Mouse (Mus musculus): Measurements from ENCODE around the gene Nsmf. TPM values are rescaled to one million over a fixed set of nuclear protein-coding genes. Genes with fewer than 3 reads are reported as not detected.

The Nsmf gene
- polyA plus RNA-seq, 1 experiment from 2014 or later = 44.3 TPM

GRCm38 (mm10) chr2:25095109-25095850, 41.1 kb downstream of the Nsmf start, which contains the start of gene Noxa1:
Noxa1 (minus strand) TSS chr2:25095149.
- ATAC-seq (replicated peaks; ENCODE audit: low FRiP score, low TSS enrichment, low read depth) (peak; percentile 89), DNase-seq (ENCODE audit: low spot score) (peak; percentile 61)
- Histone ChIP-seq H3K4me1 (replicated peaks; ENCODE audit: control insufficient read depth, insufficient read depth, low read length) (no peaks in the 10 kb centered on the region), H3K9me3 (ENCODE audit: control insufficient read depth, low read length) (no peaks in the 10 kb centered on the region), H3K4me3 (ENCODE audit: low read depth, low read length) (peak within 1 kb of the TSS; percentile 5; the same call in 1 of the 2 replicates), H3K27me3 (replicated peaks; ENCODE audit: control insufficient read depth, insufficient read depth, low read length) (no peaks in the 10 kb centered on the region), H3K36me3 (ENCODE audit: control insufficient read depth, insufficient read depth, low read length) (no peaks in the 10 kb centered on the region), H3K4me2 (ENCODE audit: low read length) (peak within 1 kb of the TSS; percentile 38), H3K27ac (ENCODE audit: low read depth) (no peak within 1 kb of the TSS), H3K9ac (ENCODE audit: low read length) (no peak within 1 kb of the TSS)
- 40% methylated on average over 28 of the region's 28 CpGs for WGBS

DNA sequence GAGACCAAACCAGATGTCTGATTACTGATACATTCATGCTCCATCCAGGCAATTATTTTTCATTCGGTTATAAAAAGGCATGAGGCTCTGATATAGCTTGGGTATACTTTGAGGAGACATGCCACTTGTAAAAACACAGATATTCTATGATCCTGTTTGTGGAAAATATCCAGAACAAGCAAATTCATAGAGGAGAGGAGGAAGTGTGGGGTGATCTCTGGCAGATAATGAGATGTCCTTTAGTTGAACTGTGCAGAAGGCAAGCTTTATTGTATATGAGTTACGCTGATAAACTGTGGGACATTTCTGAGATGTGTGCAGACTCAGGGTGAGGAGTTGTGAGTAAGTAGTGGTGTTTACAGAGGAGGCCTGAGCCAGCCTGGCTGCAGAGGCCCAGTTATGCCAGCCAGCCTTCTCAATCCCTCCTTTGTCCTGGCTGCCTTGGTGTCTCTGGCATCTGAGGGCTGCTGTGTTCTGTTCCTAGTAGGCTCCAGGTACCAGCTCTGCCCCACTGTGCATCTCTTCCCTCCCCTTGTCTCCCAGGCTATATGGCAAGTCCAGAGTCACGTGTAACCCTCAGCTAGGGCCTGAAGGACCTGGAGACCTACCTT, 44.0 kb downstream of the Nsmf start:
- Histone ChIP-seq H3K36me3 (ENCODE audit: control insufficient read depth, insufficient read depth, low read length) (no peaks in the 10 kb centered on the region), H3K4me1 (replicated peaks; ENCODE audit: control insufficient read depth, insufficient read depth, low read length) (no peaks in the 10 kb centered on the region), H3K27ac (ENCODE audit: low read depth) (no peak overlapping the region), H3K9me3 (ENCODE audit: control insufficient read depth, low read length) (no peaks in the 10 kb centered on the region), H3K9ac (ENCODE audit: low read length) (no peak overlapping the region), H3K4me3 (ENCODE audit: low read depth, low read length) (no peak overlapping the region), H3K4me2 (ENCODE audit: low read length) (no peak overlapping the region), H3K27me3 (replicated peaks; ENCODE audit: control insufficient read depth, insufficient read depth, low read length) (no peaks in the 10 kb centered on the region)
- no peak for ATAC-seq (replicated peaks; ENCODE audit: low FRiP score, low TSS enrichment, low read depth)
- DNase-seq (ENCODE audit: low spot score) = no peak
- 60% methylated on average over 3 of the region's 3 CpGs for WGBS

DNA sequence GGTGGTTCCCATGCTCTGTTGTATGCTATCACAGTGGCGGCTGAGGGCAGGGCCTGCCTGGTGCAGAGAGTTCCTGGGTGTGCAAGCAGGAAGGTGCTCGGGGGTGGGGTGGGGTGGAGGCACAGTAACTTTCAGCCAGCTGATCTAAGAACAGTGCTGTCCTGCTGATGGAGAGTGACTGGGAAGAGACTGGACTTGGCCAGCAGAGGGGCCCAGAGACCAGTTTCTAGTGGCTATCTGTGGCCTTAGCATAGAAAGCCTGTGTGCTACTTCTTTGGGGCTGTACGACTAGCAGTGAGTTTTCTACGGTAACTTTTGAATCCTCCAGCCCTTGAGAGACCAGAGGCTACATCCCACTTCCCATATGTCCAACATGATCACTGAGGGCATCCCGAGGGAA, 44.8 kb downstream of the Nsmf start:
- H3K4me2 ChIP-seq (ENCODE audit: low read length) = no peak overlapping the region
- no peaks in the 10 kb centered on the region for H3K27me3 ChIP-seq (replicated peaks; ENCODE audit: control insufficient read depth, insufficient read depth, low read length)
- WGBS = 52% methylated on average over 5 of the region's 5 CpGs
- no peak overlapping the region for H3K4me3 ChIP-seq (ENCODE audit: low read depth, low read length)
- H3K36me3 ChIP-seq (ENCODE audit: control insufficient read depth, insufficient read depth, low read length) = no peaks in the 10 kb centered on the region
- no peak overlapping the region for H3K9ac ChIP-seq (ENCODE audit: low read length)
- no peak overlapping the region for H3K27ac ChIP-seq (ENCODE audit: low read depth)
- no peaks in the 10 kb centered on the region for H3K4me1 ChIP-seq (replicated peaks; ENCODE audit: control insufficient read depth, insufficient read depth, low read length)
- ATAC-seq (replicated peaks; ENCODE audit: low FRiP score, low TSS enrichment, low read depth) (no peak), DNase-seq (ENCODE audit: low spot score) (no peak)
- H3K9me3 ChIP-seq (ENCODE audit: control insufficient read depth, low read length) = no peaks in the 10 kb centered on the region

DNA sequence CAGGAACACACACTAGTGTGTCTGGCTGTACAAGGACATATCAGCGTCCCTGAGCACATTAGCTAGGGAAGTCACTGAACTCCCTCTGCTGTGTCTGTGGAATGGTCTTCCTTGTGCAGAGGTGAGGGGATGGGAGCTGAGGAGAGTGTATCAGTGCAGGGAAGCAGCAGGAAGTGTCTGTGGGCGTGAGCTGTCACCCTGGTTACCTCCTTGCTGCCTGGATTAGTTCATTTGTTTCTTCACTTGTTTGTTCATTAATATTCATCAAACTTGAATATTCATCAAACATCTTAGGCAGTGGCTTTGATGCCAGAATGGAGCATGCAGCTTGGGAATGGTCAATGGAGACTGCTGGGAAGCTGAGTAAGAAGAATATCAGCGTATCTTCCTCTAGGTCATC, 45.5 kb downstream of the Nsmf start:
- DNase-seq (ENCODE audit: low spot score) = no peak
- no peak overlapping the region for H3K27ac ChIP-seq (ENCODE audit: low read depth)
- H3K36me3 ChIP-seq (ENCODE audit: control insufficient read depth, insufficient read depth, low read length) = no peaks in the 10 kb centered on the region
- no peak for ATAC-seq (replicated peaks; ENCODE audit: low FRiP score, low TSS enrichment, low read depth)
- no peak overlapping the region for H3K4me3 ChIP-seq (ENCODE audit: low read depth, low read length)
- no peak overlapping the region for H3K4me2 ChIP-seq (ENCODE audit: low read length)
- H3K9ac ChIP-seq (ENCODE audit: low read length) = no peak overlapping the region
- H3K4me1 ChIP-seq (replicated peaks; ENCODE audit: control insufficient read depth, insufficient read depth, low read length) = no peaks in the 10 kb centered on the region
- 74% methylated on average over 3 of the region's 3 CpGs for WGBS
- no peaks in the 10 kb centered on the region for H3K27me3 ChIP-seq (replicated peaks; ENCODE audit: control insufficient read depth, insufficient read depth, low read length)
- H3K9me3 ChIP-seq (ENCODE audit: control insufficient read depth, low read length) = no peaks in the 10 kb centered on the region

DNA sequence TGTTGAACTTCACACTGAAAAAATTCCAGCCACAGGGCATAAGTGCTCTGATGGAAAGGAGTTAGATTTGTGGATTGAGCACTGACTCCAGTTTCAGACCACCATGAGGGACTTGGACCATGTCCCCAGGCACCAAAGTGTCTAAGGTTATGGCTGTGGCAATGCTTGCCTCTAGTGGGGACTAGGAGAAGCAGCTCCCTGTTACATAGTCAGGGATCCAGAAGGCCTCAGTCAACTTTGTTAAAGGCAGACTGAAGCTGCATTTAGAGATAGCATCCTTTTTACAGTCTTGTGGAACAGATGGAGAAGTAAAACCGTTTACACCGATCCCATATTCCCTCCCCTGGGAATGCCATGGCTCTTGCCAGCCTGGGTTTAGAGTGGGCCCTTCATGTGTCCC, 50.0 kb downstream of the Nsmf start:
- Histone ChIP-seq H3K36me3 (ENCODE audit: control insufficient read depth, insufficient read depth, low read length) (no peaks in the 10 kb centered on the region), H3K27ac (ENCODE audit: low read depth) (no peak overlapping the region), H3K9me3 (ENCODE audit: control insufficient read depth, low read length) (no peaks in the 10 kb centered on the region), H3K9ac (ENCODE audit: low read length) (no peak overlapping the region), H3K4me3 (ENCODE audit: low read depth, low read length) (no peak overlapping the region), H3K4me2 (ENCODE audit: low read length) (no peak overlapping the region), H3K4me1 (replicated peaks; ENCODE audit: control insufficient read depth, insufficient read depth, low read length) (no peaks in the 10 kb centered on the region), H3K27me3 (replicated peaks; ENCODE audit: control insufficient read depth, insufficient read depth, low read length) (no peaks in the 10 kb centered on the region)
- no peak for DNase-seq (ENCODE audit: low spot score)
- no peak for ATAC-seq (replicated peaks; ENCODE audit: low FRiP score, low TSS enrichment, low read depth)
- WGBS = 95% methylated on average over 2 of the region's 2 CpGs

DNA sequence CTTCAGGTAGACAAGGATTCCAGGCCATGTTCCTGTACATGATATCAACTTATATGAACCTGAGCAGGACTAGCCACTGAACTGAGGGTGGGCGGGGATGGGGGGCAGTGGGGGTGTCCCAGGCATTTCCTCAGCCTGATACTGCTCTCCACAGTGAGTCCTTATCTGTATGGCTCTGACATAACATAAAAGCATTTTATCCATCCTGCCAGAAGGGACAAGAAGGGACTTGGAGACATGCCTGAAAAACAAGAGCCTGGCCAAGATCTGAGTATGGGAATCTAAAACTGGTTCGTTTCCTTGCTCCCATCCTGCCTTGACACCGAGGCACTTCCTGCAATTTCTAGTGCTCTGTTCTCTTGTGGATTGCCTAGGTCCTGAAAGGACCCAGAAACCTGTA, 51.9 kb downstream of the Nsmf start:
- no peak overlapping the region for H3K27ac ChIP-seq (ENCODE audit: low read depth)
- 63% methylated on average over 3 of the region's 3 CpGs for WGBS
- no peak overlapping the region for H3K9ac ChIP-seq (ENCODE audit: low read length)
- H3K4me2 ChIP-seq (ENCODE audit: low read length) = no peak overlapping the region
- DNase-seq (ENCODE audit: low spot score) (no peak), ATAC-seq (replicated peaks; ENCODE audit: low FRiP score, low TSS enrichment, low read depth) (no peak)
- H3K27me3 ChIP-seq (replicated peaks; ENCODE audit: control insufficient read depth, insufficient read depth, low read length) = no peaks in the 10 kb centered on the region
- no peaks in the 10 kb centered on the region for H3K4me1 ChIP-seq (replicated peaks; ENCODE audit: control insufficient read depth, insufficient read depth, low read length)
- H3K36me3 ChIP-seq (ENCODE audit: control insufficient read depth, insufficient read depth, low read length) = no peaks in the 10 kb centered on the region
- no peaks in the 10 kb centered on the region for H3K9me3 ChIP-seq (ENCODE audit: control insufficient read depth, low read length)
- H3K4me3 ChIP-seq (ENCODE audit: low read depth, low read length) = no peak overlapping the region

DNA sequence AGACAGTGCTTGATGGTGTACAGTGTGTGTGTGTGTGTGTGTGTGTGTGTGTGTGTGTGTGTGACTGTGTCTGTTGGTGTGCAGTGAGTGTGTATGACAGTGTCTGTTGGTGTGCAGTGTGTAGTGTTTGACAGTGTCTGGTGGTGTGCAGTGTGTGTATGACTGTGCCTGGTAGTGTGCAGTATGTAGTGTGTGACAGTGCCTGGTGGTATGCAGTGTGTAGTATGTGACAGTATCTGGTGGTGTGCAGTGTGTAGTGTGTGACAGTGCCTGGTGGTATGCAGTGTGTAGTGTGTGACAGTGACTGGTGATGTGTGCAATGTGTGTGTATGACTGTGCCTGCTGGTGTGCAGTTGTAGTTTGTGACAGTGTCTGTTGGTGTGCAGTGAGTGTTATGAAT, 55.3 kb downstream of the Nsmf start:
- no peak overlapping the region for H3K27ac ChIP-seq (ENCODE audit: low read depth)
- H3K27me3 ChIP-seq (replicated peaks; ENCODE audit: control insufficient read depth, insufficient read depth, low read length) = no peaks in the 10 kb centered on the region
- H3K4me2 ChIP-seq (ENCODE audit: low read length) = no peak overlapping the region
- H3K9me3 ChIP-seq (ENCODE audit: control insufficient read depth, low read length) = no peaks in the 10 kb centered on the region
- DNase-seq (ENCODE audit: low spot score) (no peak), ATAC-seq (replicated peaks; ENCODE audit: low FRiP score, low TSS enrichment, low read depth) (no peak)
- no peaks in the 10 kb centered on the region for H3K36me3 ChIP-seq (ENCODE audit: control insufficient read depth, insufficient read depth, low read length)
- H3K9ac ChIP-seq (ENCODE audit: low read length) = no peak overlapping the region
- no peak overlapping the region for H3K4me3 ChIP-seq (ENCODE audit: low read depth, low read length)
- H3K4me1 ChIP-seq (replicated peaks; ENCODE audit: control insufficient read depth, insufficient read depth, low read length) = no peaks in the 10 kb centered on the region

DNA sequence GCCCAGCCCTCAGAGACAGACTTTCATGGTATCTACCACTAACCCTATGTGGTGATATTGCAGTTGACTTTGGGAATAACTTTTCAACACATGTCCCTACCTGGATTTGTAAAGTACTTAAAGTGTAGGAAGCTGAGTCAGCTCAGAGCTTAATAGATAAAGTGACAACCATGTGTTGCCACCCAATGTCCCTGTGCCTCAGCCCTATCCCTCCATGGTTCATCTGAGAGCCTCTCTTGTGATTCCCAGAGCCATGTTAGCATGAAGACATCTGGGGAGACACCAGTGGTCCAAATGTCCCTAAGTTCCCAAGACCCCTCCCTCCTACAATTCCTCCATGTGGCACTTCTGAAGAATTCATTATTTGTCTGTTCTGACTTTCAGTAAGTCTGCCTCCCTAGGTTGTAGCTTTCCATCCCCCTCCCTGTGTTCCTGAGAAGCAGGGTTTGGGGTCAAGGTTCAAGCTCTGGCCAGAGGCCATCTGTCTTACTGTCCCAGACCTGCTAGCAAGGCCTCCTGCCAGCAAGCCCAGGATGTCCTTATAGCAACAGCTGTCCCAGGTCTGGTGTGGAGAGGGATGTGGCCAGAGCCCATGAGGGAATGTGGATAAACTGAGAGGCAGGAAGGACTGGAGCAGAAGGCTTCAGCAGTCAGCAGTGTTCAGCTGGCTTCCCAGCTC, 56.5 kb downstream of the Nsmf start:
- no peak overlapping the region for H3K4me2 ChIP-seq (ENCODE audit: low read length)
- ATAC-seq (replicated peaks; ENCODE audit: low FRiP score, low TSS enrichment, low read depth) (no peak), DNase-seq (ENCODE audit: low spot score) (no peak)
- peak overlapping the region; percentile 11; the same call in 1 of the 2 replicates for H3K27ac ChIP-seq (ENCODE audit: low read depth)
- H3K4me1 ChIP-seq (replicated peaks; ENCODE audit: control insufficient read depth, insufficient read depth, low read length) = no peaks in the 10 kb centered on the region
- H3K9ac ChIP-seq (ENCODE audit: low read length) = no peak overlapping the region
- H3K27me3 ChIP-seq (replicated peaks; ENCODE audit: control insufficient read depth, insufficient read depth, low read length) = no peaks in the 10 kb centered on the region
- no peak overlapping the region for H3K4me3 ChIP-seq (ENCODE audit: low read depth, low read length)
- H3K36me3 ChIP-seq (ENCODE audit: control insufficient read depth, insufficient read depth, low read length) = no peaks in the 10 kb centered on the region
- H3K9me3 ChIP-seq (ENCODE audit: control insufficient read depth, low read length) = no peaks in the 10 kb centered on the region

Measured in intestine, embryonic 14.5 days (tissue).